Mouse (Mus musculus) heart, postnatal 4 days (tissue): ENCODE data around the gene Slc7a1. TPM values are rescaled to one million over a fixed set of nuclear protein-coding genes. Genes with fewer than 3 reads are reported as not detected.

Source experiments
- DNase-seq: peaks from one replicate; pipeline ENCODE4 v3.0.0; 2021
- total RNA-seq, 2 experiments: library from RNA; stranded (reverse); gene quantifications; 2 replicates each; pipeline ENCODE4 v1.2.3; 2021

The Slc7a1 gene
- total RNA-seq, 2 experiments from 2014 or later: 32.6 to 34.6 TPM

- no peak for DNase-seq
Observed at GRCm38 (mm10) chr5:148389007-148389970, 10.4 kb downstream of the Slc7a1 start.

- no peak for DNase-seq
Observed at GRCm38 (mm10) chr5:148388251-148389006, 11.3 kb downstream of the Slc7a1 start.

DNA sequence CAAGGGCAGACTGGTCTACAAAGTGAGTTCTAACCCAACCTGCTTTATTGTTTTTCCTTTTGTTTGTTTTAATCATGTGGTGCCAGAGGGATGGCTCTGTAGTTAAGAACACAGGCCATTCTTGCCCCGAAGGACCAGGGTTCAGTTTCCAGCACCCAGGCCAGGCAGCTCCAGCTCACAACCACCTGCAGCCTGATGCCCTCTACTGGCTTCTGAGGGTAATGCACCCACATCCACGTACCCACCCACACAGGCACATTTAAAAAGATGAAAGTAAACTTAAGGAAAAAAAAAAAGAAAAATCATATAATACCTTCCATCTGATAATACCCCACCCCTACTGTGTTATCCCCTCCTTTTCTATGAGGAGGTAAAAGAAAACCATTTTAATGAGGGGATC is 11.9 kb downstream of the Slc7a1 start:
- no peak for DNase-seq

GRCm38 (mm10) chr5:148386471-148386870 is 13.2 kb downstream of the Slc7a1 start:
- DNase-seq: no peak

GRCm38 (mm10) chr5:148384501-148385055 is 15.1 kb downstream of the Slc7a1 start:
- DNase-seq: no peak

DNA sequence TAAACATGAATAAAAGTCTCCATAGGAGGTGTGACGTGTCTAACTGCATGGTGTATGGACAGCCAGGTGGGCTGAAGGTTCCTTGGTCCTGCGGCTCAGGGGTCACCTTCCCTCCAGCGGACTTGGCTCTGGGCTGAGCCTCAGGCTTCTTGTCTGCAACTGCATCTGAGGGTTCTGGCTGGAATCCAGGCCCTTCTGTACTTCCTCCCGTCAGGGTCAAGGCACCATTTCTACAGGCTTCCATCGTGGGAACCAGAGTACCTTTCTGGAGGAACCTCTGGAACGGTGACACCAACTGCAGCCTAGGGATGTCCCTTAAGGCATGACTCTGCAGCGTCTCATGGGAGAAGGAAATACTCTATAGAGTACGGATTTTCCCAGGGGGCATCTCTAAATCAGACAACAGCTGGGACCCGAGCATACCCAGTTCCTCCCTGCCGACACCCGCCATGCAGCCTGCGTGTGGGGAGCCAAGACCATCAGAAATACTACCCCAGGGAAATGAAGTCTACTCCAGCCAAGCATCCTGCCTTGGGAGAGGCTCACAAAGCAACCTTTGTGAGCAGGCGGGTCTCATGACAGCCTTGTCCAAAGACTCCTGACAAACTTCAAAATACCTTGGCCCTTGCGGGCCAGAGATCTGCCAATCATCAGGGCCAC is 15.7 kb downstream of the Slc7a1 start:
- DNase-seq: no peak

GRCm38 (mm10) chr5:148381083-148381482 is 18.6 kb downstream of the Slc7a1 start:
- no peak for DNase-seq

DNA sequence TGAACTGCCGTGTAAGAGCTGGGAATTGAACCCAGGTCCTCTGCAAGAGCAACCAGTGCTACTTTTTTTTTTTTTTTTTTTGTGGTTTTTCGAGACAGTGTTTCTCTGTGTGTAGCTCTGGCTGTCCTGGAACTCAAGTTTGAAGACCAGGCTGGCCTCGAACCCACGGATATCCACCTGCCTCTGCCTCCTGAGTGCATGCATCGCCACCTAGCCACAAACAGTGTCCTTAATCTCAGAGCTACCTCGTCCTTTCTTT is 19.5 kb downstream of the Slc7a1 start:
- DNase-seq: no peak

GRCm38 (mm10) chr5:148379455-148380245 is 20.1 kb downstream of the Slc7a1 start:
- DNase-seq: no peak

GRCm38 (mm10) chr5:148378707-148379106 is 21.0 kb downstream of the Slc7a1 start:
- DNase-seq: no peak

DNA sequence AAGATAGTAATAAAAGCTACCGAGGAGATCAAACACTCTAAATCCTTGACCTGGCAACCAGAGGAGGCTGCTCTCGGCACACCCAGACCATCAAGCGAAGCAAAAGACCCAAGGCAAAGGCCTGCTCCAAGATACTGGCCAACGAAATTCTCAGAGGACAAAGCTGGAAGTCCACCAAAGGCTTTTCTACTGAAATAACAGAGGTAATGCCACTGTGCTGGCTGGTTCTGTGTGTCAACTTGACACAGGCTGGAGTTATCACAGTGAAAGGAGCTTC is 21.5 kb downstream of the Slc7a1 start:
- no peak for DNase-seq

DNA sequence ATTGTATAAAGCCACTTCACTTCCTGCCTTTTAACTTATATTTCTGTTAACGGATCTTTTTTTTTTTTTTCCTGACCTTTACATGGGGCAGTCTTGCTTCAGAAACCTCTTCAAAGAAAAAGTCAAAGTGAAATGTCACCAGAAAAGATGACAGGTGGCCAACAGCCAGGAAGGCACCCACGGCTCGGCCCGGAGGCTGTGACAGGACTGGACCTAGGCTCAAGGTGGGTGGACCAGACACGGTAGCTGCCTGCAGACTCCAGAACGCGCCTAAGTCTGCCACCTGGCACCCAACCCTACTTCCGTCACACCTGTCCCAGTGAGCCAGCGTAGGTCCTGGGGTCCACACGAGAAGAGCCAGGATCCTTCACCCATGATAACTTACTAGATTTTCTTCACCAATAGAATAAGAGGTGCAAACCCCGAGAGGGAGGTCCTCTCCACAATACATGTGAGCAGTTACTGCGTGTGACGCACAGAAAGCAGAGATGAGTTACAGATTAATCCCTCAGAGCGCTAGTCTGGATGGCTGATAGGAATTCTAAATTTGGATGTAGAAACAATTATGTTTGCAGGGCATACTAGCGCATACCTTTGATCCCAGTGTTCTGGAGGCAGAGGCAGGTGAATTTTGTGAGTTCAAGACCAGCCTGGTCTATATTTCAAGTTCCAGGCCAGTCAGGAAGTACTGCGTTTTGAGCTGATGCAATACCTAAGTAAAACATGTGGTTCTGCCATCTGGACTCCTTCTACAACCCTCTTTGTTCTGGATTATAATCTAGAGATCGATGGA is 22.1 kb downstream of the Slc7a1 start:
- DNase-seq: no peak

- DNase-seq: no peak
Observed at GRCm38 (mm10) chr5:148376358-148376757, 23.3 kb downstream of the Slc7a1 start.

DNA sequence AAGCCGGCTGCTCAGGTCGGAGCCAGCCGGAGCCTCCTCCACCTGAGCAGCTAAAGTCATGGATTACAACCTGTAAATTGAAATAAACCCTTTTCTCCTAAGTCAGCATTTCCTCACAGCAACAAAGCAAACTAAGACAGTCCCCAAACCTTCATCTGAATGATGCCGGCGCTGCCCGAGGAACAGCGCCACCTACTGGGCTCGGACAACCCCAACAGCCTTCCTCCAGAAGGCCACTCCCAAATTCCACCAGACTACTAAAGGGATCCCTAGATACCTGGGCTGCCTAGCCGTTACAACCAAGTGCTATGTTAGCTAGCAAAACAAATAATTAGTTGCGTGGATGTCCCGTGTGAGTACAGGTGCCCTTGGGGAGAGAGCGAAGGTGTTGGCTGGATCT is 24.2 kb downstream of the Slc7a1 start:
- DNase-seq: no peak

DNA sequence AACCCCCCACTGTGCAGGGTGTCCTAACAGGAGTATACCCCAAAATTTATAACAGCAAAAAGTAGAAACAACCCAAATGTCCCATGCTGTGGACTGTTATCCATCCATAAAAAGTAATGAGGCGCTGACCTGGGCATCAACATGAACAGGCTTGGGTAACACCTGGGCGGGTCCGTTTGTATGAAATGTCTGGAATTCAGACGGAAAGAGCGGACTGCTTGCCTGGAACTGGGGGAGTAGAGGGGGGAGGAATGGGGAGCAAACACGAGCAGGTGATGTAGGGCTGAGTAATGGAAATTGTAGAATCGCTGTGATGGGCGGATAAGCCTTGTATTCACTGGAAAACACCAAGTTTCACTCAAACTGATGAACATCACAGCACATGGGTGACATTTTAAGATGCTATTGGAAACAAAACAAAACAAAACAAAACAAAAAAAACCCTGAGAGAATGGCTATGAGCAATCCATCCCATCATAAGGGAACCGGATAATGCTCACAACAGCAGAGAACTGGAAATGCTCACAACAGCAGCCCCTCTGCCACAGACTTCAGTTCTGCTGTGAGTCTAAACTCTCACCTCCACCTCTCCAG is 26.5 kb downstream of the Slc7a1 start:
- DNase-seq: no peak

- no peak for DNase-seq
Observed at GRCm38 (mm10) chr5:148372005-148372917, 27.4 kb downstream of the Slc7a1 start.

DNA sequence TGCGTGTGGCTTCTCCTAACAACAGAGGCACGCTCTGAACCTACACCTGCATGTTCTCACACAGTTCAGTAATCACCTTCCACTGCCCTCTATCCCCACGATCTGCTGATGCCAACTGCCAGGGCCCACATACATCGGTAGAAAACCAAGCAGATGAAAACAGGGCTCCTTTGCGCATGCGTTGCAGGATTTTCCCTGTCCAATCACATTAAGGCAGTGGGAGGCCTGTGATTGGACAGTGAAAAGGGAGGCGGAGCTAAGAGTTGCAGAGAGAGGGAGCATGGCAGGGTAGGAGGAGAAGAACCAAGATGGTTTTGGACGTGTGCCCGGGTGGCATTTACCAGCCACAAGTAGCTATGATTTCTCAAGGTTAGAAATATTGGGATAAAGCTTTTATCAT is 28.3 kb downstream of the Slc7a1 start:
- DNase-seq: no peak

GRCm38 (mm10) chr5:148370624-148371023 is 29.1 kb downstream of the Slc7a1 start:
- peak; percentile 57 for DNase-seq

DNA sequence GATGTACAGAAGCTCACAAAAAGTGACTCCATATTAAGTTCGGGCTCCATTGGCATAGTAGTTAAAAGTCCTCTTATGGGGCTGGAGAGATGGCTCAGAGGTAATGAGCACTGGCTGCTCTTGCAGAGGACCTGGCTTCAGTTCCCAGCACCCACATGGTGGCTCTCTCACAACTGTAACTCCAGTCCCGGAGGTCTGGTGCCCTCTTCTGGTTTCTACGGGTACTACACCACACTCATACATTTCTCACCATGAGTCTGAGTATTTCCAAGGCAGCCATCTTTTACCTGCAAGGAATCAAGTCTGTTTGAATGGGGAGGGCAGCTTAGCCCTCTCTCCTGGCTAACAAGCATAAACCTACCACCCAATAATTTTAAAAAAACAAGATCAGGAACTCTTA is 30.5 kb downstream of the Slc7a1 start:
- no peak for DNase-seq

DNA sequence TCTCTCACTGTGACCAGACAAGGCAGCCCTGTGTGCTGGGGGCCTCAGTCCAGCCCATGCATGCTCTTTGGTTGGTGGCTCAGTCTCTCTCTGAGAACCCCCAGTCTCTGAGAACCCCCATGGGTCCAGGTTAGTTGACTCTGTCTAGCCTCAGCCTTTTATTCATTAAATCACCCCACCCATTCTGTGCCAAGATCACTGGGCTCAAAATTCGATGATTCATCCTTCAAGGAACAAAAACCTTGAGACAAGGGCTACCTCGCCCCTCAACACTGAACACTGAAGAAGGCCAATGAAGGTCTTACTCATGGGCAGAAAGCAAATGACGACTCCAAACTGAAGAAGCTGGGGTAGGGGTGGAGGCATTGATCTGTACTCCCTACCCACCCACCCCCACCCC is 31.9 kb downstream of the Slc7a1 start:
- DNase-seq: no peak
